Mouse (Mus musculus) gastrocnemius, postnatal 25 days (tissue): ENCODE measurements around the gene Rnf114. TPM values are rescaled to one million over a fixed set of nuclear protein-coding genes. Genes with fewer than 3 reads are reported as not detected.

ENCODE experiments used
- DNase-seq: peaks from one replicate; pipeline ENCODE4 v3.0.0; 2022
- long read RNA-seq, 2 experiments: library from polyadenylated mRNA; stranded (forward); transcript quantifications; one replicate each; pipeline ENCODE4 v2.0.0; 2021
- total RNA-seq, 2 experiments: library from RNA; stranded (reverse); gene quantifications; 1 replicate in 1 of 2; 2 replicates in 1 of 2; pipeline ENCODE4 v1.2.3; 2021

Rnf114 gene
- total RNA-seq = 10 to 100 TPM; 23.0 to 28.4 TPM
- long read RNA-seq, experiment 1, transcript Rnf114-201 (6 exons, 2,502 nt) = major isoform, 25 of 63 reads
- long read RNA-seq, experiment 1, partial matches to known transcripts = 6 of 63 reads
- long read RNA-seq, experiment 1, other reads (novel, unspliced or antisense) = 28 of 63 reads
- long read RNA-seq, experiment 2, transcript Rnf114-201 (6 exons, 2,502 nt) = major isoform, 54 of 88 reads
- long read RNA-seq, experiment 2, transcript Rnf114-203 (5 exons, 1,985 nt) = minor isoform, 8 of 88 reads
- long read RNA-seq, experiment 2, partial matches to known transcripts = 3 of 88 reads
- long read RNA-seq, experiment 2, other reads (novel, unspliced or antisense) = 23 of 88 reads

- DNase-seq = peak; percentile 32
Observed at GRCm38 (mm10) chr2:167491757-167492708, at the start of gene Rnf114. Gene Rnf114, plus strand, starts transcription at chr2:167492645.

GRCm38 (mm10) chr2:167443411-167444193 lies 48.8 kb upstream of the Rnf114 start:
- no peak for DNase-seq

- no peak for DNase-seq
Observed at GRCm38 (mm10) chr2:167445911-167446780, 46.3 kb upstream of the Rnf114 start.

DNA sequence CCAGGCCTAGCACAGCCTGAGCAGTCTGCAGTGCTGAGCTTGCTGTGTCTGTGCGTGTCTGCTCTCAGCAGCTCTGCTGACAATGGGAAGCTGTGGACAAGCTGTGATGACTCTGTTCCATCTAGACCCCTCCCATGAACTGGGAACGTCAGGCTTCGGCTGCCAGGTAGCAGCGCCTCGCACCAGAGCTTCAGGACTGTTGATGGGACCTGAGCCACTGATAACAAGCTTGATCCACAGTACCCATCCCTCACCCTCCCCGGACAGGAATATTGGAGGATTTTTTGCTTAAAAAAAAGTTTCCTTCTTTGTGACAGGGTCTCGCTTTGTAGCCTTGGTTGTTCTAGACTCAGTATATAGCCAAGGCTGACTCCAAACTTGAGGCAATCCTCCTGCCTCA lies 45.2 kb upstream of the Rnf114 start:
- DNase-seq = no peak

DNA sequence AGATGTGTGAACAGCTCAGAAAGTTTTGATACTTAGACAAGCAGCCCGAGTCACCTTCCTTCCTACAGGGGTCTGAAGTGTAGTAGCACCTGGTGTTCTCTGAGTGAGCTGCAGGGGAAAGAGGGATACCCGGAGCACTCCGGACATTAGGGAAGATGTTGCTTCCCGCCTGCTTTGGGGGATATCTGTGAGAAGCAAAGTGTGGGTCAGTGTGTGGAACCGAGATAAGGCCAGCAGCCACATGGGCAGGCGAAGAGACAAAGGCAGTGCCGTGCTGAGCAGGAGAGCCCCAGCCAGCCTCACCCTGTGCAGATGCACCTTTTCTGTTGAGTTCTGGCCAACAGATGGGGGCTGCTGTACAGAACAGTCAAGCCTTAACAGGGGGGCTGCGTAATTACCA lies 44.8 kb upstream of the Rnf114 start:
- no peak for DNase-seq

GRCm38 (mm10) chr2:167449331-167450275 lies 42.8 kb upstream of the Rnf114 start:
- DNase-seq = no peak

DNA sequence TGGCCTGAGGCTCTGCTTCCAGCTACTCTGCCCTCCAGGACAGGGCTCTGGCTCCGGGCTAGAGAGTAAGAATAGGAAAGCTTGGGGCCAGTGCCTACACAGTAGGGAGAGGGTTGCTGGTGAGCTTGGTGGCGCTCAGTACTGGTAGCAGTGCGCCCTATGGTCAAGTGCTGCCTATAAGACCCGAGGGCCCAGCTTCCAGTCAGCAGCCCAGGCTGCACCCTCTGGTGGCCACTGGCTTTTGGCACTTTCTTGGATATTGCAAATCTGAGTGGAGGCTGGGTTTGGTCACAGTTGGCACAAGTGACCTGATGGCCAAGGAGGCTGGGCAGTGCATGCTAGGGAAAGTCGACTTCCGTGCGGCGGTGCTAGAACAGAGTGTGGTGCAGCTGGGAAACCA lies 41.8 kb upstream of the Rnf114 start:
- DNase-seq = no peak

DNA sequence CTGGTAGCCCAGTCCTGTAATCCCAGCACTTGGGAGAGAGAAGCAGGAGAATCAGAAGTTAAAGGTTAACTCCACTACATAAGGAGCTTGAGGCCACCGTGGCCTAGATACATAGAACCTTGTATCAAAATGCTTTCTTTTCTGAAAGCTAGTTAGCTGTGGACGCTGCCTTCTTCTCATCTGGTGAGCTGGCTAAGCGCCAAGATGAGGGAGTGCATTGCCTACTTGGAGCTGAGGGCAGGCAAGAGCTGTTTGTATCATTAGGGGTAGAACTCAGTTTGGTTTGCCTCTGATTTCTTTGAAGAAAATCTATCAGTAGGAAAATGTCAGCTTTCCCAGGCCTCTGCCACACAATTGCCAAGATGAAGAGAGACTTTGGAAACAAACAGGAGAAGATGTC lies 38.6 kb upstream of the Rnf114 start:
- DNase-seq = no peak

DNA sequence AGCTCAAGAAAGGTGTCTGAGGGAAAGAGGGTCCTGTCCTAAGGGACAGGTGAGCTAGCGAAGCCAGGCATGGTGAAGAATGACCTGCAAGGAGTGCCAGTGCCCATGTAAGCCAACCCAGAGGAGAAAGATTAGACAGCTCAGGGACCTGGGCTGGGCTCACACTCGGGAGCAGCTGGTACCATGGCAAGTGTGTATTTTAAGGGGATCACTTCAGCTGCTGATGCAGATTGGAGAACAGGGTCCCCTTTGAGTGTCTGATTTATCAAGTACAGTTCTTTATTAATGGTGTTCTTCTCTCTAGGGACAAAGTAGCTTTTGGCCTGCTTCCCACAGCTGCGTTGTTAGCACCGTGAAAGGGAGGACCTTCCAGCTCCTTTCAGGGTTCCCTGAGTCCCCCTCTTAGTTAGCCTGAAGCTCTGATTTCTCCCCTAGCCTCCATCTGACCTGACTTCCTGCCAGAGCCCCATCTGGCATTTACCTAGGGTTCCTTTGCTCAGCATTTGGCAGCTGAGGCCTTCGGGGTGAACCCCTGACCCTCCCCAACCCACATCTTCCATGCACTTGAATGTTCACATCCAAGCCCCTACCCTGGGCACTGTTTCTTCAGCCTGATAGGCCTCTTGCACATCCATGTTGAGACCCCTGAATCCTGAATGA lies 36.0 kb upstream of the Rnf114 start:
- DNase-seq = no peak

DNA sequence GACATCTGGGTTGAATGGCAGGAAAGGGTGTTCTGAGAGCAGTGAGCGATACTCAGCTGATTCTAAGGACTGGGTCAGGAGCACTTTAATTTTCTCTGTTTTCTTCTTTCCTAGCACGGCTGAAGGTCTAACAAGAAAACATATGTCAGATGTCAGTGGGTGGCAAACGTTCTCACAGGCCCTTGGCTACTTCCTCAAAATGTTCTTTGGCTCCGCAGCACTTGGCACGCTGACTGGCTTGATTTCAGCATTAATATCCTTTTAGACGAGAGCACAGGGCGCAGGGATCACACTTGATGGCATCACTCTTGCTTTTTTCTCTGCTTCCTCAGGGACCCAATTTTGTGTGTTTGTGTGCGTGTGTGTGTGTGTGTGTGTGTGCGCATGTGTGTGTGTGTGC lies 35.2 kb upstream of the Rnf114 start:
- DNase-seq = no peak

GRCm38 (mm10) chr2:167458548-167458947 lies 33.9 kb upstream of the Rnf114 start:
- DNase-seq = peak; percentile 52

- DNase-seq = no peak
Observed at GRCm38 (mm10) chr2:167459071-167459865, 33.2 kb upstream of the Rnf114 start.

GRCm38 (mm10) chr2:167462954-167463353 lies 29.5 kb upstream of the Rnf114 start:
- DNase-seq = peak; percentile 56

GRCm38 (mm10) chr2:167463802-167464201 lies 28.6 kb upstream of the Rnf114 start:
- DNase-seq = no peak

DNA sequence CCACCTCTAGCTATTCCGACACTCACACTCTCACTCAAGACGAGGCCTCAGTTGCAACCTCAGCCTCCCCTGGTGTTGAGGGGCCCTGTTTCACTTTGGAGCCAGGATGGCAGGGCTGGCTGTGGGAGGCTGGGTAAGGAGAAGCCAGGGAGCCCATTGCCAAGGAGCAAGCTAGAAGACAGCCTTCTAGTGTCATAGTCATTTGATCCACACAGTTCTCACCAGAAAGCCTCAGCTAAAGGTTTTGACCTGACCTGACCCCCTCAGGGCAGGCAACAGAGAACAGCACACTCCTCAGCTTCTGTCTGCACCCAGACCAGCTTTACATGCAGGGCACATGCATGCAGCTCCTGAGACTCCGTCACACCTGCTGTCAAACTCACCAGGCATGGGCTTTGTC lies 26.5 kb upstream of the Rnf114 start:
- DNase-seq = peak; percentile 55

GRCm38 (mm10) chr2:167467214-167467613 lies 25.2 kb upstream of the Rnf114 start:
- DNase-seq = no peak

- DNase-seq = no peak
Observed at GRCm38 (mm10) chr2:167468444-167468843, 24.0 kb upstream of the Rnf114 start.

DNA sequence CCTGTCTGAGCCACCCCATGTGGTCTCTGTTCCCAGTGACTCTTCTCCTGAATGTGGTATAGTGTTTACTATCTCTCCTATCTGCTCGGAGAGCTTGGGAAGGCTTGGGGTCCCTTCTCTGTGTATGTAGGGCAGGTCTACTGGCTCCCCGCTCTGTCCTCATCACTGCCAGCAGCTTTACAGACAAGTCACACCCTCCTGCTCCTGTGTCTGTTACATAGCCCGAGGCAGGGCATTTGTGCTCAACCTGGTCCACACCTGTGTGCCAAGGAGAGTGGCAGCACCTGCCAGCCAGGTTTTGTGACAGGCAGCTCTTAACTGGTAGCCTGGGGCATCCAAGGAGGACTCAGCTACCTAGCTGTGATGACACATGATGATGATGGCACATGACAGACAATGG lies 21.8 kb upstream of the Rnf114 start:
- DNase-seq = no peak

DNA sequence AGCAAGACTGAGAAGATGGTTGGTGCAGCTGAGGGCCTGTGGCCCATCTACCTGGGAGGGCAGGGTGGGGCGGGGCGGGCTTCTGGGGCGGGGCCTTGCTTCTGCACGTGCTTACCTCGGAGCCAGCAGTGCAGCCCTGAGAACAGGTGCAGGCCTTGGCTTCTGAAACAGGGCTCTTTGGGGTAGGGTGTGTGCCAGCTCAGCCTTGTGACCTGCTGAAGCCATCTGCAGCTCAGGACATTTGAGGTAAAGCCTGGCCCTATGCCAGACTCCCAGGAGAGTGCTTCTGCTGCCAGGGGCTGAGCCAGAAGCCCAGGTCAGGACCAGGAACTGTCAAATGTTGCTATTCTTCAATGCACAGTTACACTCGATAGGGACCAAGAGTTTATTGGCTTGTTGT lies 20.9 kb upstream of the Rnf114 start:
- peak; percentile 47 for DNase-seq
